Mouse (Mus musculus) hindbrain, embryonic 13.5 days (tissue): ENCODE measurements at regions not wholly inside any gene's neighbourhood (a gene's known extent, or its start where the extent isn't known, plus 50 kb on each side); places are given as distances from the start of the nearest gene placed in this dataset.

Experiments
- ATAC-seq: fragments of 200-750 bp; cut with Nextera tagmentation; 2 replicates; pipeline ENCODE4 v1.8.0; 2017; ENCODE audit warnings: moderate TSS enrichment; ENCODE audit not compliant: low FRiP score
- H3K27ac ChIP-seq: fragments of 300-500 bp; sonication (generic); 2 replicates; pipeline ENCODE4 v1.5.1; 2015; ENCODE audit warnings: inconsistent platforms, mild to moderate bottlenecking, moderate library complexity
- H3K27me3 ChIP-seq: fragments of 300-500 bp; sonication (generic); 2 replicates; pipeline ENCODE4 v1.6.1; 2015; ENCODE audit warnings: mild to moderate bottlenecking, inconsistent platforms
- H3K36me3 ChIP-seq: fragments of 300-500 bp; sonication (generic); 2 replicates; pipeline ENCODE4 v1.6.1; 2015; ENCODE audit warnings: mild to moderate bottlenecking, inconsistent platforms
- H3K4me1 ChIP-seq: fragments of 300-500 bp; sonication (generic); replicated peaks from 2 replicates; pipeline ENCODE4 v1.6.1; 2015; ENCODE audit warnings: inconsistent platforms
- H3K4me2 ChIP-seq: fragments of 300-500 bp; sonication (generic); 2 replicates; pipeline ENCODE4 v1.6.1; 2015; ENCODE audit warnings: inconsistent platforms, mild to moderate bottlenecking, moderate library complexity
- H3K4me3 ChIP-seq: fragments of 300-500 bp; sonication (generic); 2 replicates; pipeline ENCODE4 v1.5.1; 2015; ENCODE audit warnings: mild to moderate bottlenecking, inconsistent platforms
- H3K9ac ChIP-seq: fragments of 300-500 bp; sonication (generic); 2 replicates; pipeline ENCODE4 v1.6.1; 2015; ENCODE audit warnings: mild to moderate bottlenecking, inconsistent platforms
- H3K9me3 ChIP-seq: fragments of 300-500 bp; sonication (generic); 2 replicates; pipeline ENCODE4 v1.6.1; 2016; ENCODE audit warnings: inconsistent platforms
- WGBS: fragments of 180-500 bp; shearing (Covaris S2); methylation state at CpG from one replicate; pipeline ENCODE4 v1.1.7; 2015; 5-methylcytosine and 5-hydroxymethylcytosine counted together

DNA sequence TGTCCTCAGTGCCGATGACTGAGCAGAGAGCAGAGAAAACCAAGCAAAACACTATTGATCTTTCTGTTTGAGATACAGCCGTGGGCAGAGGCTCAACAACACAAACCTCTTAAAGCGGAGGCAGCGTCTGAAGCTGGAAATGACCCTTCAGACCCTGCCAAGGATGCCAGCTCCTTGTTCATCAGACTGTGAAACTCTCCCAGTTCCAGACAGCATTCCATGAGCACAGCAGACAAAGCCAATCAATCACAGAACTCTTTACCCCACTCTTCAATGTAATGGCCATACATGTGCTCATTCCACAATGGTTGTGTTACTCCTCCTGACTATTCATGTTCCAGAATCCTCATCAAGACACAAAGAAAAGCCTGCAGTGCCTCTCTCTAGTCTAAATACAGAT lies 73.5 kb downstream of the Tmem114 start:
- Histone ChIP-seq H3K4me2 (no peak overlapping the region), H3K4me3 (no peak overlapping the region), H3K27ac (no peak overlapping the region), H3K4me1 (0 out of 2 replicates have a peak, but pooled peaks cover 2% of the 10 kb centered on the region), H3K27me3 (no peaks in the 10 kb centered on the region), H3K9me3 (peaks cover 7% of the 10 kb centered on the region), H3K9ac (no peak overlapping the region), H3K36me3 (no peaks in the 10 kb centered on the region)
- WGBS, result 52% methylated on average over 4 of the region's 4 CpGs
- no peak for ATAC-seq

GRCm38 (mm10) chr16:8349148-8349547 lies 75.8 kb downstream of the Tmem114 start:
- Histone ChIP-seq H3K4me2 (no peak overlapping the region), H3K27me3 (no peaks in the 10 kb centered on the region), H3K9ac (no peak overlapping the region), H3K27ac (no peak overlapping the region), H3K36me3 (no peaks in the 10 kb centered on the region), H3K9me3 (no peaks in the 10 kb centered on the region), H3K4me1 (0 out of 2 replicates have a peak, but pooled peaks cover 2% of the 10 kb centered on the region), H3K4me3 (no peak overlapping the region)
- WGBS, result 78% methylated on average over 3 of the region's 3 CpGs
- no peak for ATAC-seq

- no peak overlapping the region for H3K4me2 ChIP-seq
- H3K36me3 ChIP-seq, result no peaks in the 10 kb centered on the region
- WGBS, result 72% methylated on average over 5 of the region's 5 CpGs
- H3K9ac ChIP-seq, result no peak overlapping the region
- no peak overlapping the region for H3K27ac ChIP-seq
- no peaks in the 10 kb centered on the region for H3K9me3 ChIP-seq
- H3K4me3 ChIP-seq, result no peak overlapping the region
- no peak for ATAC-seq
- 0 out of 2 replicates have a peak, but pooled peaks cover 2% of the 10 kb centered on the region for H3K4me1 ChIP-seq
- H3K27me3 ChIP-seq, result no peaks in the 10 kb centered on the region
Observed at GRCm38 (mm10) chr16:8348645-8349044, 76.3 kb downstream of the Tmem114 start.

DNA sequence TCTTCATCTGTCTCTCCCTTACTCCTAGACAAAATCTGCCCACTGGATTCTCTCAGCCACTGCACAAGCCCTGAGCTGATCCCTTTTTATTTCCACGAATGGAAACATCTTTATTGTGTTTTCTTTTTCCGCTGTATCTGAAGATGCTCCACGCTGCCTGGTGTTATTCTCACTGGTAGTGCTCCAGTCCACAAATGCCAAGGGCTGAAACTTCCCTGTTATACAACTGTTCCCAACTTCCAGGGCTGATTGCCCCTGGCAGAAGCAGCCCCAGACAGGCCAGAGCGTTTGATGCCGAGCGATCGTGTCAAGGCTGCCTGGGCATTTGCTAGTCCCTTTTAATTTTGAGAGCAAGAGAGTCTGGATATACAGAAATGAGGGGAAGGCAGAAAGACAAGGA lies 79.7 kb downstream of the Tmem114 start:
- no peak for ATAC-seq
- Histone ChIP-seq H3K9me3 (no peaks in the 10 kb centered on the region), H3K27ac (no peak overlapping the region; the same call in 1 of the 2 replicates), H3K4me3 (no peak overlapping the region), H3K27me3 (no peaks in the 10 kb centered on the region), H3K9ac (no peak overlapping the region), H3K4me1 (no peaks in the 10 kb centered on the region), H3K4me2 (no peak overlapping the region), H3K36me3 (no peaks in the 10 kb centered on the region)
- WGBS, result 91% methylated on average over 7 of the region's 7 CpGs

DNA sequence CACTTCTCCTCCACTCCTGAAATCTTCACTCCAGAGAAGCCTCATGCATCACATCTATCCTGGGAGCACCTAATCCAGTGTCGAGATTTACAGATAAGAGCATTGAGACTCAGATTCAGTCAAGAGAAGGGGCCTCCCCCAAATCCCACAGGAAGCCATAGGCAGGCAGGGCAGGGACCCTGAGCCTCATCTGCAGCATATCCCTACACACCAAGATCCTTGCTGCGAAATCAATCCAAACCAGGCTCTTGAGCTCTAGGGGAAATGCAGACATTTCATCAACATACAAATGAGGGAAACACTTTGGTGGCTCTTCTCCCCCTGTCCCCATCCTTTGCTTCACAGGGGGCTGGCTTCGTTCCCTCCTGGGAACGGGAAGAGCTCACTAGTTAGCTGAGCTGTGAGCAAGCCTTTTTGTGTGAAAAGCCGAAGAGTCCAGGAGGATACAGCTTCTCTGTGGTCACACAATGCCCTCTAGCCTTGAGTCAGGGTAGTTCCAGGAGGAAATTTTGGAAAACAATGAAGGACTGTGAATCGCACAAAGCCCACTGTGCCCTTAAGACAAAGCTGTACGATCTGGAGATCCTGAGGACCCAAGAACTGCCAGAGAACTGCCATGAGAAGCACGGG lies 91.7 kb downstream of the Tmem114 start:
- no peaks in the 10 kb centered on the region for H3K36me3 ChIP-seq
- WGBS, result 13% methylated on average over 8 of the region's 8 CpGs
- peak overlapping the region; percentile 6; the same call in 1 of the 2 replicates for H3K27ac ChIP-seq
- H3K9ac ChIP-seq, result peak overlapping the region; percentile 19; the same call in 1 of the 2 replicates
- H3K4me1 ChIP-seq, result peaks cover 13% of the 10 kb centered on the region
- H3K9me3 ChIP-seq, result no peaks in the 10 kb centered on the region
- 0 out of 2 replicates have a peak, but pooled peaks have one; percentile 59 for ATAC-seq
- H3K27me3 ChIP-seq, result no peaks in the 10 kb centered on the region
- H3K4me2 ChIP-seq, result no peak overlapping the region
- H3K4me3 ChIP-seq, result no peak overlapping the region

GRCm38 (mm10) chr16:8311996-8312395 lies 112.9 kb downstream of the Tmem114 start:
- no peak overlapping the region; the same call in 1 of the 2 replicates for H3K27ac ChIP-seq
- no peaks in the 10 kb centered on the region for H3K36me3 ChIP-seq
- H3K27me3 ChIP-seq, result no peaks in the 10 kb centered on the region
- peaks cover 6% of the 10 kb centered on the region; the same call in 1 of the 2 replicates for H3K4me1 ChIP-seq
- H3K4me3 ChIP-seq, result no peak overlapping the region
- 40% methylated on average over 7 of the region's 7 CpGs for WGBS
- H3K4me2 ChIP-seq, result no peak overlapping the region
- no peaks in the 10 kb centered on the region for H3K9me3 ChIP-seq
- H3K9ac ChIP-seq, result no peak overlapping the region
- peak; percentile 59; the same call in 1 of the 2 replicates for ATAC-seq

DNA sequence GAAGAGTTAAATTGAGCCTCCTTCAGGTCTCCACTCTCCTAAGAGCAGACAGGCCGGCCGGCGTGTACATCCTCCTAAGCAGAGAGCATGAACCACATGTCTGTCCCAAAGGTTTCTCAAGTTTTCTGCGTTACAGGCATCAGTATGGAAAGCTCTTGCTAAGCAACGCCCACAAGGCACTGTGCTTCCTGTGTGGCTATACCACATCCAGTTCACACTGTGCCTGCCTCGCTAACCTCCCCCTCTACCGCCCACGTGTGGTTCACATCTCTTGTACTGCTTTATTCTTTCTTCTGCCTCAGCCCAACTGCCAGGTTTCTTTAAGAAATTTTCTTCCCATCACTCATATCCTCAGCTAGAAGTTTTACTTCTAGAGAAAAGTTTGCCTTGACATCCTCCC lies 118.5 kb downstream of the Tmem114 start:
- Histone ChIP-seq H3K9ac (no peak overlapping the region), H3K27me3 (no peaks in the 10 kb centered on the region), H3K4me2 (no peak overlapping the region), H3K4me3 (no peak overlapping the region), H3K9me3 (no peaks in the 10 kb centered on the region), H3K4me1 (no peaks in the 10 kb centered on the region), H3K36me3 (no peaks in the 10 kb centered on the region), H3K27ac (no peak overlapping the region)
- ATAC-seq, result no peak
- WGBS, result 72% methylated on average over 8 of the region's 8 CpGs
